Mouse (Mus musculus): ENCODE data around the gene Baiap2l1. TPM values are rescaled to one million over a fixed set of nuclear protein-coding genes. Genes with fewer than 3 reads are reported as not detected.
"Not testable (repeated sequence)": the region's sequence is repeated elsewhere in the genome, so short reads cannot be mapped to it uniquely, and the experiment has no call there.

Baiap2l1 gene
- total RNA-seq, 2 experiments from 2014 or later, result 0.13 to 0.53 TPM

GRCm38 (mm10) chr5:144338787-144339186, 19.1 kb downstream of the Baiap2l1 start:
- no peak for TF ChIP-seq CTCF (IDR thresholded peaks at IDR 0.05)
- no peak overlapping the region for H3K4me3 ChIP-seq
- intact Hi-C loops (cut with DNase I), result no loop called here

DNA sequence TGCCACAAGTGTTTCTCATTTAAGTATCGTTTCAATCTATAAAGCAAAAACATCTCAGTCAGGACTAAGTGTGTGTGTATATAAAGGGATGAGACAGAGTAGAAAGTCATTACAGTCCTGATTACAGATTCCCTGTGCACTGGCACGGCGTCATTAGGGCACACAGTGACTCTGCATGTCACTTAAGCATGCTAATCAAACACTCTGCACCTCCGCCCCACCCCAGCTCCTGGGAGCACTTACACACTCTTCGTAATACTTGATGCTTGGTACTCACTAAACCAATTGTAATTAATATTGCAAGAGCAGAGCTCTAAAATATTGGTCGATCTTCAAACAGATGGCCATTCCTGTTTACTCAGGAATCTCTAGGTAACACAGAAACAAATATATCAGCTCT, 22.6 kb downstream of the Baiap2l1 start:
- intact Hi-C loops (cut with DNase I); DNase-seq; H3K4me3 ChIP-seq; H3K27ac ChIP-seq: not testable (repeated sequence)

More at GRCm38 (mm10) chr5:144338787-144339186, 19.1 kb downstream of the Baiap2l1 start:
- H3K27ac ChIP-seq, result no peak overlapping the region
- no peak for DNase-seq

GRCm38 (mm10) chr5:144334010-144334409, 23.9 kb downstream of the Baiap2l1 start:
- no peak for DNase-seq
- intact Hi-C loops (cut with DNase I), result no loop called here
- H3K27ac ChIP-seq, result no peak overlapping the region
- no peak for TF ChIP-seq CTCF (IDR thresholded peaks at IDR 0.05)
- no peak overlapping the region for H3K4me3 ChIP-seq

DNA sequence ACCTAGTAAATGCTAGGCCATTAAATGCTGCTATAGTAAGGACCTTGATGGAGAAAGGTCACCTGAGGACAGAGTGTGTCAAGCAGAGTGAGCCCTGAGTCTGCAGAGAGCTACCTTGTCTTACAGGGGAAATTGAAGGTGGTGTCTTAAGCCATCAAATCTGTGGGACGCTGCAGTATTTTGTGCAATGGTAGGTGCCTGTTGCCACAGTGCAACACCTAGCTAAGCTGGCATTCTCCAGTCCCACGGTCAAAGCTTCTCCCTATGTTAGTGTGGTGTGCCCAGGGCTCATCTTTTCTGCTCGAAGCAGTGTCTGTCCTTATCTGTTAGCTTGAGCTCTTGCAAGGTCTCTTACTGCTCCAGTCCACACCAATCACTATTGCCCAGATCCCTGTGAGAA, 35.2 kb downstream of the Baiap2l1 start:
- no peak overlapping the region for H3K27ac ChIP-seq
- no peak for TF ChIP-seq CTCF (IDR thresholded peaks at IDR 0.05)
- DNase-seq, result no peak
- H3K4me3 ChIP-seq, result no peak overlapping the region
- intact Hi-C loops (cut with DNase I), result no loop called here

DNA sequence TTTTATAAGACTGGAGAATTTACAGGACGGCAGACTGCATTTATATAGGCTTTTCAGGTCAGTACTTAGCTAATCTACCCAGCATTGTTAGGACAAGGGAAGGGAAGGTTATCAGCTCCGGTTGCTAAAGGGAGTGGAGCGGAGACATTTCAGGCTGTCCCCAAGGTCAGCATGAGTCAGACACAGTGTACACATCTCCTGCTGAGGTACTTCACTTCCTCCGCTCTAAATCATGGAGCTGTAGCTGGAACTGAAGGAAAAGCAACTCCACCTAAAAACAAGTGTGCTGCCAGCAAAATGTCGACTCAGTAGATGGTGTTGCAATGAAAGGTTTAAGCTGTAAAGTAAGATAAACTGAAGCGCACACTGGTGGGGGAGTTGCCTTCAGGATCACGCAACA, 36.2 kb downstream of the Baiap2l1 start:
- no peak for TF ChIP-seq CTCF (IDR thresholded peaks at IDR 0.05)
- Histone ChIP-seq H3K4me3 (no peak overlapping the region), H3K27ac (no peak overlapping the region)
- no peak for DNase-seq
- intact Hi-C loops (cut with DNase I), result no loop called here

- intact Hi-C loops (cut with DNase I), result no loop called here
- no peak overlapping the region for H3K27ac ChIP-seq
- TF ChIP-seq CTCF (IDR thresholded peaks at IDR 0.05), result no peak
- no peak for DNase-seq
- H3K4me3 ChIP-seq, result no peak overlapping the region
Observed at GRCm38 (mm10) chr5:144318286-144318685, 39.6 kb downstream of the Baiap2l1 start.

GRCm38 (mm10) chr5:144317426-144317825, 40.5 kb downstream of the Baiap2l1 start:
- TF ChIP-seq CTCF (IDR thresholded peaks at IDR 0.05), result no peak
- H3K4me3 ChIP-seq, result no peak overlapping the region
- no peak for DNase-seq
- H3K27ac ChIP-seq, result no peak overlapping the region
- intact Hi-C loops (cut with DNase I), result no loop called here

DNA sequence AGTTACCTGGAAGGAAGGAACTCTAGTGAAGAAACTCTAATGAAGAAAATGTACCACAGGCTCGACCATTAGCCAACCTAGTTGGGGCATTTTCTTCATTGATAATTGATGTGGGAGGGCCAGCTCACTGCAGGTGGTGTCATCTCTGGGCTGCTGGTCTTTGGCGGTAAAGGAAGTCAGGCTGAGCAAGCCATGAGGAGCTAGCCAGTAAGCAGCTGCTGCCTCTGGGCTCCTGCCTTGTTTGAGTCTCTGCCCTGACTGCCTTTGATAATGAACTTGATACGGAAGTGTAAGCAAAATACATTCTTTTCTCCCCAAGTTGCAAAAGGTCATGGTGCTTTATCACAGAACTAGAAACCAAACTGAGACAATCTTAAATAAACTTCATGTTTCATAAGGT, 41.5 kb downstream of the Baiap2l1 start:
- intact Hi-C loops (cut with DNase I), result no loop called here
- Histone ChIP-seq H3K4me3 (no peak overlapping the region), H3K27ac (no peak overlapping the region)
- no peak for TF ChIP-seq CTCF (IDR thresholded peaks at IDR 0.05)
- DNase-seq, result no peak

- Histone ChIP-seq H3K27ac (no peak overlapping the region), H3K4me3 (no peak overlapping the region)
- TF ChIP-seq CTCF (IDR thresholded peaks at IDR 0.05), result no peak
- DNase-seq, result no peak
- intact Hi-C loops (cut with DNase I), result no loop called here
Observed at GRCm38 (mm10) chr5:144314731-144315494, 43.0 kb downstream of the Baiap2l1 start.

DNA sequence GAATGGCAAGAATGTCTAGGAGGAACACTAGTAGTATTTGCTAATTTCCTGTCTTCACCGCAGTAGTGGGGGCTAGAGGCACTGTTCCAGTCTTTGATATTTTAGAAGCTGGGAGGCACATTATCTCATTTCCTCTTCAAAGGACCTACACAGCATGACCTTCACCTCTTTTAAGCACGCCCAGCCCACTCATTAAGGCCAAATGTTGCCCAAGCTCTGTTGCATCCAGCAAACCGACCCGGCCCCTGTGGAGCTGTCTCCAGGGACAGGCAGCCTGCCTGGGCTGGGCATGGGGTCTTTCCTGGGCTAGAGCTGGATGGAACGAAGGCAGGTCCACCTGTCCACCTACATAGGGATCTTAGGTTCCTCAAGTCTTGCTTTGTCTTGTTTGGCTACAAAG, 44.6 kb downstream of the Baiap2l1 start:
- no peak overlapping the region for H3K4me3 ChIP-seq
- H3K27ac ChIP-seq, result no peak overlapping the region
- intact Hi-C loops (cut with DNase I), result no loop called here
- DNase-seq, result no peak
- TF ChIP-seq CTCF (IDR thresholded peaks at IDR 0.05), result no peak

GRCm38 (mm10) chr5:144312183-144312582, 45.7 kb downstream of the Baiap2l1 start:
- Histone ChIP-seq H3K27ac (no peak overlapping the region), H3K4me3 (no peak overlapping the region)
- no peak for TF ChIP-seq CTCF (IDR thresholded peaks at IDR 0.05)
- intact Hi-C loops (cut with DNase I), result no loop called here
- DNase-seq, result no peak

DNA sequence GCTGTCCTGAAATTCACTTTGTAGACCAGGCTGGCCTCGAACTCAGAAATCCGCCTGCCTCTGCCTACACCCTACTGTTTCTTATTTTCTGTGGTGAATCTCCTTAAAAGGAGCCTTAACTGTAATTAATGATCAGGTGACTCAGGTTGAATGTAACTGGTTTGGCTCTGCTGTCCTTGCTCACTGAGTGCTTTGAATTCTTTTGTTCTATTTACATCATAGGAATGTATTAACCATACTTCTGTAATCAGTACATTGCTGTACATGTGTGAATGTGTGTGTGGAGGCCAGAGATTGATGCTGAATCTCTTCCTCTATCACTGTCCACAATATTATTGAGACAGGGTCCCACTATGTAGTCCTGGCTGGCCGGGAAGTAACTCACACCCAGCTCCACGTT, 49.0 kb downstream of the Baiap2l1 start:
- Histone ChIP-seq H3K27ac (no peak overlapping the region), H3K4me3 (no peak overlapping the region)
- no peak for DNase-seq
- no peak for TF ChIP-seq CTCF (IDR thresholded peaks at IDR 0.05)
- intact Hi-C loops (cut with DNase I), result no loop called here

- Histone ChIP-seq H3K27ac (no peak overlapping the region), H3K4me3 (no peak overlapping the region)
- DNase-seq, result no peak
- no peak for TF ChIP-seq CTCF (IDR thresholded peaks at IDR 0.05)
- intact Hi-C loops (cut with DNase I), result no loop called here
Observed at GRCm38 (mm10) chr5:144303071-144303470, 54.8 kb downstream of the Baiap2l1 start.

DNA sequence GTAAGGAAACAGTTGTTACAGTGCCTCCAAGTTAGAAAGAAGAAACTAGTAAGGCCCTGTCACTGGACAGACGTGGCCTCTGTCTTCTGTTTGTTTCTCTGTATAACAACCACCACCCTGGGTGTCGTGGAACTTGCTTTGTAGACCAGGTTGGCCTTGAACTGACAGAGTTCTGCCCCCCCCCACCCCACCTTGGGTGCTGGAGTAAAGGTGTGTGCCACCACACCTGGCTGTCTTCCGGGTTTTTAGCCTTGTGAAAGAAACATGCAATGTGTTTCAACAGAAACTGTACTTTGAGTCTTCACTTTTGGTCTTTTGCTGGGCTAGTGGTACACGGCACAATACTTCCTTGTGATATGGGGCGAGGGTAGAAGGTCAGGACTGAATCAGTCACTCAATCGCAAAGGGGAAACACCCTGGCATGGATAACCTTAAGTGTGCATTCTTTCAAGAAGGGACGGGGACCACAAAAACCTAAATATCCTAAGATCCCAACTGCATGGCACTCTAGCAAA, 61.8 kb downstream of the Baiap2l1 start:
- intact Hi-C loops (cut with DNase I), result no loop called here
- H3K4me3 ChIP-seq, result no peak overlapping the region
- no peak overlapping the region for H3K27ac ChIP-seq
- no peak for DNase-seq
- TF ChIP-seq CTCF (IDR thresholded peaks at IDR 0.05), result no peak
